Mouse (Mus musculus): ENCODE results near the gene Adam22.
"Not testable (repeated sequence)": the region's sequence is repeated elsewhere in the genome, so short reads cannot be mapped to it uniquely, and the experiment has no call there.

The Adam22 gene

DNA sequence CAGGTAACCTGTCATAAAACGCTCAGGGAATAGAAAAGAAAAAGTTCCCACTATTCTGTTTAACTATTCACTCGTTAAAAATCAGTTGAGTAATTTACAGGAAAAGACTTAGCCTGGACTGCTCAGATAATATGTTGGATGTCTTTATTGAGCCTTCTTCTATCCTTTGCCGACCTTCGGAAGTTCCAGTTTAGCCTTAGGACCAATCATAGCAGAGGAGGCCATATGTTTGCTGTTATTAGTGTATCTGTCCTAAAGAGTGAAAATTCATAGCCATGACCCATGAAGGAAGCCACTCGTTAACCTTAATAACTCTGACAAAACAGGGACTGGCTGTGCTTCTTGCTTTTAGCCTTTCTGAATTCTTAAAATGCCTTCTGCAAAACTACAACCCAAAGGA lies 41.3 kb downstream of the Adam22 start:
- DNase-seq (ENCODE audit: low spot score) = no peak

DNA sequence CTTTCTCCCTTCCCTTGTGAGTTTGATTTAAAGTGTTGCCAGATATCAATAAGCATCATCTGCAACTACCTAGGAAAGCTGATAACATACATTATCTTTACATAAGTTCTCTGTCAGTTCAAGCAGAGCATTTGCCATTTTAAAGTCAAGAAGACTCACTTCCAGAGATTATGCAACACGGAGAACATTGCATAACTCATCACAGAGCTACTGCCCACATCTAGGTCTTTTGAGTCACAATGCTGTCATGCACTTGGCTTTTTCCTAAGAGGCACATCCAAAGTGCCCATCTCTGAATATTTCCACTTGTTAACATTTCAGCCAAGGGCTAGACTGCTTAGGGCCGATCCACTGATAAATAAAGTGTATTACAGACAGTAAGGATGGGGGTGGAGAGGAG lies 55.6 kb downstream of the Adam22 start:
- no peak for DNase-seq (ENCODE audit: low spot score)

DNA sequence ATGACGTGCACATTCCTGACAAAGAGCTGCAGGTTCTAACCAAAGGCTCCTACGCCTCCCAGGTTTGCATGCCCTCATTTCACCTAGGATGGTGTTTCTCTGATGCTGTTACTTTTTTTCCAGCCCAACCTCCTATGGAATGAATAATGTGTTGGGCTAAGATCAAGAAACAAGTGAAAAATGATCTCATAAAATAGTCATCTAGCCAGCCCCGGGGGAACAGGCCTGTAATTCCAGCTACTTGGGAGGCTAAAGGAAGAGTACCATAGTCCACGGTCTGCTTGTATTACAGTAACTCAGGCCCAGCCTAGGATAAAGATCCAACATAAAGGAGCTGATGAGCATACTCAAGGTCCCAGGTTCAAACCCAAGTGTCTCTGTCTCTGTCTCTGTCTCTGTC lies 57.1 kb downstream of the Adam22 start:
- no peak for DNase-seq (ENCODE audit: low spot score)

DNA sequence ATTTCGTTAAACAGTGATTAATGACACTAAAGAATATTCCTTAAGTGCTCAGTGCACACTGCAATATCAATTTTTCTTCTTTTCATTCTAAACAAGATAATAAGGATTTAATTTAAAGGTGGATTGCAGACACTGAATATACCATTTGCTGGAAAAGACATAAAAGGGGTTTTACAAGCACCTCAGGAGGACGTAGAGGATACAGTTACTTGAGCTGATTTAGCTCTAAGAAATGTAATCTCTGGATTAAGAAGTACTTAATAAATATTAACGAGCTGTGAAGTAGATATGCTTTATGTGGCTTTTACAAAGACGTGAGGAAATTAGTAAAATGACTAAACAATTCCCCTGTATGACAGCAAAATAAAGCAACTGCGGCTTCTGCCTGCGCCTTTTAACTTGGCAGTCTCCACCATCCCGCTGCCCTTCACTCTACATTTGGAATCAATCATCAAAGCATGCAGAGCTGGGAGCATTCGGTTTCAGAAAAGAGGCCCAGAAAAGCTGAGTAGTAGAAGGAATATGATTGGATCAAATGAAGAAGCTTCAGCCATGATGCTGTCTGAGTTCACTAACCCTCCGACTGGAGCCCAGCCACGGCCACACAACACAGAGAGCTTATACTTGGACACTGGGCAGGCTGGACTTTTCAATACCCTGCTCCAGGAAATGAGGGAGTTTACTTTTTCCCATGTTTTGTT lies 70.1 kb downstream of the Adam22 start:
- no peak for DNase-seq (ENCODE audit: low spot score)

DNA sequence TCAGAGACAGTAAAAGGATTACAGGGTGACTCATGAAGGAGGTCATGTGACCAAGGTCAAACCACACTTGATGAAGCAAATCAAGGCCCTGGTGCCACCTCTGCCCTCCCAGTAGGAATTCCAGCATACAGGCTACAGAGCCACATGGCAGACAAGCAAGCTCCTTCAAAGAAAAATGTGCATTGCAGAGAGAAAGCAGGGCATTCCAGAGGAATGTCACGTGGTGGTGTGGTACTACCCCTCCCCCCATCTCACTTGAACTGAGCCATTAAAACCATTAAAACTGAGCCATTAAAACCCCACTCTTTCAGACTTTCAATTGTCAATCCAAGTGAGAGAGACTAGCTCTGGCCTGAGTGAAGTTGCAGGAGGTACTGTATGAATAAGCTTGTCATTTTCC lies 74.7 kb downstream of the Adam22 start:
- DNase-seq (ENCODE audit: low spot score) = no peak

DNA sequence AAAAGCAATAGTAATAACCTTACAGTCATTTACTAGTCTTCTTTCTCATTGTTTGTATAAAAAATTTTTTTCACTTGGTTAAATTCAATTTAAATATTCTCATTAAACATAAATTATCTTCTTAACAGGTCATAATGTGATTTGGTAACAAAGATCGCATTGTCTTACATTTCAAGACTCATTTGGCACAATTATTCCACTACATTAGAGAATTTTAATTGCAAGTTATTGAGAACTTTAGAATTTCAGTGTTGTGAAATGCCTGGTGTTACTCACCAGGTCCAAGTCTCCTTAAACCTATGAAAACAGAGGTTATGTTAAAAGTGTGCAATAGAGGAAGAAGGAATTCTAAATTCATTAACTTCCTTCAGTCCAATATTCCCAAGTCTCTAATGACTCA lies 76.5 kb downstream of the Adam22 start:
- DNase-seq (ENCODE audit: low spot score) = no peak

DNA sequence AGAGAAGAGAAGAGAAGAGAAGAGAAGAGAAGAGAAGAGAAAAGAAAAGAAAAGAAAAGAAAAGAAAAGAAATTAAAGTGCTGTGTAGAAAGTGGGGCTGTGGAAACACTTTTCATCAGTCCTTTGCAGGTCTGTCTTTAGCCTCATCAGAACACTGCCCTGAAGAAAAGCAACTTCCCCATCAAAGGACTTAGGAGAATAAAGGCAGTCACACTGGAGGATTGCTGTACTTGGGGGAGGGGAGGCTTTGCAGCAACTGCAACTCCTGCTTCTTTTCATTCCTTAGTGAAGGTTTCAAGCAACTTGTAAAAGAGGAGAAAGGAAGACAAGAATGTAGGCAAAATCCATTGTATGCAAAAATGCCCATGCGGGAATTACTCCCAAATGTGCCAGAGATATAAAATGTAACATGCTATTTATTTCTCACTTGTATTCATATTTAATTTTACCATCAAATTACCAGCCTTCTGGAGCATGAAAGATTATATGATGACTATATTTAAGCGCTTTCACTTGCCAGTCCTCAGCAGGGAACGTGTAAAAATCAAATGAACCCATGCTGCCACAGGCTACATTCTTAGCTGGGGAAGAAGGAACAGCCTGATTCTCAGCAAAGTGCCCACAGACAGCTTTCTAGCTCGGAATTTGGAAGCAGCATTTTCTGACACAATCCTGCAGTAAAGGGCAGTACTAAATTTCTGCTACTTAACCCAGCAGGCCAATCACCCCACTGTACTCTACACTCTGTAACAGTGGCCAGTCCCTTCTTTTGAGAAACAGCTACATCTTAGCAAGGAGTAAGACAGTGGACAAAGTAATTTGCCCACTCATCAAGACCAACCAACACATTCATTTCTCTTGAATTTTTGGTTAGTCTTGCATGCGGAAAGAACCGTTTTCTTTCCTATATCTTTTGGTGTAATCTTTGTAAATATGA lies 78.0 kb downstream of the Adam22 start:
- DNase-seq (ENCODE audit: low spot score) = no peak

DNA sequence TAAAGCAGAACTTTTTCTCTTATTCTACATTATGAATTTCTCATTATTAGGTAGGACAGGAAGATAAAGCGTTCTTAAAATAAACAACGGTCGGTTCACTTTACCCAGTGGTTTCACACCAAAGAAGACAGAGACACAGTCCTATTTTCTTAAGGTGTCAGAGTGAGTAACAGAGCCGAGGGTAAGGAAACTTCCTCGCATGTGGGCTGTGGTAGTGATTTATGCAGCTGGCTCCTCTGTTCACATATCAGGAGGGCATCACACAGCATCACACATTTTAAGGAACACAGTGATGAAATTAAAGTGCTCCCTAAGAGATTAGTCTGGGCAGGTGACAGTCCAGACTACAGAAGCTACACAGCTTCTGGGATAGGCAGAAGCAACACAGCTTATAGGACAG lies 83.8 kb downstream of the Adam22 start:
- no peak for DNase-seq (ENCODE audit: low spot score)

DNA sequence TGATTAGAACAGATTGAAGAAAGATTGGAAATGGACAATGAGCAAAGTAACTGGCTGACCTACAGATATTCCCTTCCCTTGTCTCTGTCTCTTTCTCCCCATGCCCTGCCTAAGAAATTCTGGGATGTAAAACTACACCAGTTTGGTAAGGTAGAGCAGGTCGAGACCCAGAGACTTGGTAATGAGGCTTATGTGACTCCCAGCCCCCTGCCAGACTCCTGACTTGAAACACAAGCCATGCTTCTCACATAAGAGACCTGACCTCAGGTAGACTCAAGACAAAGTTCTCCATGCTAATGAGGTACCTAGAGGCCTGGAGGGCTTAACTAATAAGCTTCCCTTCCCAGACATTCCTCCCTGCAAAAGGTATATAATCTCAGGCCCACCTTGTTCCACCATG lies 91.8 kb downstream of the Adam22 start:
- no peak for DNase-seq (ENCODE audit: low spot score)

DNA sequence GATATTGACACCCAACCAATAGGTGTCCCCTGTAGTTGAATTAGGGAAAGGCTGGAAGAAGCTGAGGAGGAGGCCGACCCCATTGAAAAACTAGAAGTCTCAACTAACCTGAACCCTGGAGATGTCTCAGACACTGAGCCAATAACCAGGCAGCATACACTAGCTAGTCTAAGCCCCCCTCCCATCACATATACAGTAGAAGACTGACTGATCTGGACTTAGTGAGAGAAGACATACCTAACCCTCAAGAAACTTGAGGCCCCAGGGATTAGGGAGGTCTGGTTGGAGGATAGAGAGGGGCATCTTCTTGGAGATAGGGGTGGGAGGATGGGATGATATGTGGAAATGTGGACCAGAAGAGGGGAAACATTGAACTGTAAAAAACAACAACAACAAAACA lies 110.6 kb downstream of the Adam22 start:
- DNase-seq (ENCODE audit: low spot score) = no peak

DNA sequence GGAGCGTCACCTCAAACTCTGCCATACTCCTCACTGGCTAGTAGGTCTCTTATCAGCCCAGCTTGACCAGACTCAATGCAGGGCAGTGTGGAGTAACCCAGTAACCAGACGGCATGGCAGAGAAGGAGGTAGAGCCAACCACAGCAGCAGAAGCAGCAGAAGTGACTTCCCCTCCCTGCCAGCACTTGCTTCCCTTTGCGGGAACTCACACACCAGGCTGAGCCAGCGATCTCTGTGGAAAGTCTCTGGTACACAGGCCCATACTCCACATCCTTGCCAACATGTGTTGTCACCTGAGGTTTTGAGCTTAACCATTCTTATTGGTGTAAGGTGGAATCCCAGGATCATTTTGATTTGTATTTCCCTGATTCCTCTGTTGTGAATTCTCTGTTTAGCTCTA lies 111.5 kb downstream of the Adam22 start:
- DNase-seq (ENCODE audit: low spot score) = no peak

DNA sequence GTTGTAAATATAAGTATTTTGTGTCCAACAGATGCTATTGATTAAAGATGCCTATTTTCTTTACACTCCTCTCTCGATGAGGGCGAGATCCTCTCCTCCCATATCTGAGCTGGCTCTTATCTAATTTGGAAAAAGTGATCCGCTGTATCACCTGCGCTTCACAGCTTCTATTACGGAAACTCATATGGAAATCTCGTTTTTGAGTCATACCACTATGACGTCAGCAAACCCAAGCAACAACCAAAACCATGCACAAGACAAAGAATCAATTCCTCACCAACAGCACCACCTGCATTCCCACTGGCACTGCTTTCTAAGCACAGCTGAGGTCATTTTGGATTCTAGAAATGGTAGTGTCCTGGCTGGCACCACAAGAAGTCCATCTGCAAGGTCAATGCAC lies 123.3 kb downstream of the Adam22 start:
- no peak for DNase-seq (ENCODE audit: low spot score)

DNA sequence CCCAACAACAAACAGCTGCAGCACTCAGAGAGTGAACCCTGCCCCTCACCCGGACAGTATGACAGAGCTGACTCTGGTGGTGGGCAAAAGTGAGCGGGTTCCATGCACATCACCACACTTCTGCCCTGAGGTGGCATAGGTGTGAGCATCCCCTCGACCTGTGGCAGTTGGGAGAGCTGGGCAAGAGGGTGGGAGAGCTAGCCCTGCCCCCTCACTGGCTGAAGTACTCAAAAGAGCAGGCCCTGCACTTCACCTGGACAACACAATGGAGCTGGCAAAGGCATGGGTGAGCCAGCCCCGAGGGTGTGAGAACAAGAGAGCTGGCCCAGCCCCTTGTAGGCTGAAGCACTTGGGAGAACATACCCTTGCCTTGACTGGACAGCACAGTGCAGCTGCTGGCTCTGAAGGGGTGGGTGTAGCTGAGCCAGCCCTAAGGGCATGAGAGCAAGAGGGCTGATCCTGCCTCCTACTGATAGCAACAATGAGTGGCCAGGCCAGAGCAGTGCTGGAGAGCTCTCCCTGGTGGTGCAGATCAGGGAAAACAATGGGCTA lies 124.8 kb downstream of the Adam22 start:
- DNase-seq (ENCODE audit: low spot score) = no peak

DNA sequence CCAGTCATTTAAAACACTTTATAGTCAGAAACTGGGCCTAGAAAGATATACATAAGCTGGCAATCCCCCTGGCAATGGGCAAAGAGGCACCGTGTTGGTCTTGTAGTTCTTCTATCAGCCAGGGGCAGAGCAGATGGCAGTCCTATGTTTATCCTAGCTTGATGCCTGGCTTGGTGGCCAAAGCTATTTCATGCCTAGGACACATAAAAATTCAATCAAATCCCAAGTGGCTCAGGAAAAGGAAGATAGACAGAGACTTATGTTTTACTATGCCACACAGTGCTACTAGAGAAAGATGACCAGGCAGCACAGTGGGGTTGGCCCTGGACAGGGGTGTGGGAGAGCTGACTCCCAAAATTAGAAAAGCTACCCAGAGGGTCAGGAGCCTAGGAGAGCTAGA lies 125.3 kb downstream of the Adam22 start:
- DNase-seq (ENCODE audit: low spot score) = no peak

DNA sequence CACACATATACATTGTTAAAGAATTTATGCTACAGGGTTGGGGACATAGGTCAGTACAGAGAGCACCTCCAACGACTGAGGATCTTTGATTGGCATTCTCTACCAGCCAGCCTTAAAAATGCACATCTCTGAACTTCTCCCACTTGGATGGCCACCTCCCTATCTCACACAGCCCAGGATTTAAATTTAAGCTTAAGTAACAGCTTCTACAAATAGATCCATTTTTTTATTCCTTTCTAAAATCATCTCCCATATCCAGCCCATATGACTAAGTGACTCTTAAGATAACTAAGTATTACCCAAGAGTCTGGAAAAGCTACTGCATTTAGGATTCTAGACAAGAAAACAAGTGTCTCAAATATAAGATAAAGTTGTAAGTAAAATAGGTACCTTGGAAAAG lies 140.9 kb downstream of the Adam22 start:
- no peak for DNase-seq (ENCODE audit: low spot score)

DNA sequence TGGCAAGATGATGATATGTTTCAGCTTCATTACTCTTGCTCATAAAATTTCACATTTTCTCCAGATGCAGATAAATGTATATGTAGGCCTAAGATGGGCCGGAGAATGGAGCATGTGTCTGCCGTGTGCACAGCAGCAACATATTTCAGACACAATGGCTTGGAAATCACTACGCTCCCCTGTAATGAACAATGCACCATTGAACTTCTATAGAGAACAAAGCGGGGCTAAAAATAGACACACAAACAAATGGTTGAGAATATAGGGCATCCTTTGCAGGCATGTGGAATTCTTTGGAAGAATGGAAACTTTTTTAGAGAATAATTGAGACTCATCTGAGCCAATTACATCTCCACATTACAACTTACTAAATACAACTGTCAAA lies 143.6 kb downstream of the Adam22 start:
- DNase-seq (ENCODE audit: low spot score) = no peak

DNA sequence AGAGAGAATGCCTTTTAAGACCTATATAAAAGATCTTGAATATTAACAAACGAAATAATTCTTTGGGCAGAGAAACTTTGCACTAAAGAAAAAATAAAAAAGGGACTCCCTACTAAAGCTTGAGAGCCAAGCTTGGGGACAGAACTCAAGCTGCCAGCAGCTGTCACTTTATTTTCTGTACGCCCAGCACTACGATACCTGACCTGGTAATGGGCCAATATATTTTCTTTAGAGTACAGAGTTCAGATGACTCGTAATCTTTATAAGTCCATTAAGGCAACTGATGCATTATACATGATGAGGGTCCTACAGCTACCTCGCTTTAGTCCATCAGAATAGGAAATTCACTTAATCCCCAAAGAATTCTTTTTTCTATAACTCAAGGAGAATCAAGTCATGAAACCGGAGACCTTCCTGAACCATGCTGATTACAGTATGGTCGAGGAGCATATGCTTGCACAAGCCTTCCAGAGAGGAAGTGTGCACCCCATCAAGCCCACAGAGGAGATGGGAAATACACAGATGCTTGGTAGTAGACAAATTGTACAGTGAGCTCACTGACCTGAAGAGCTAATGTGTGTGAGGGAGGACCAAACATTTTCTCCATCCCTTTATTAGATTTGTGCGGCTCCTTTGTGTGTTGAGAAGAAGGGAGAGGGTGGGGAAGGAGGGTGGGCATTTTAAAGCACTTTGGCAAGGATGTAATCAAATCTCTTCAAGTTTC lies 144.2 kb downstream of the Adam22 start:
- DNase-seq (ENCODE audit: low spot score) = no peak

DNA sequence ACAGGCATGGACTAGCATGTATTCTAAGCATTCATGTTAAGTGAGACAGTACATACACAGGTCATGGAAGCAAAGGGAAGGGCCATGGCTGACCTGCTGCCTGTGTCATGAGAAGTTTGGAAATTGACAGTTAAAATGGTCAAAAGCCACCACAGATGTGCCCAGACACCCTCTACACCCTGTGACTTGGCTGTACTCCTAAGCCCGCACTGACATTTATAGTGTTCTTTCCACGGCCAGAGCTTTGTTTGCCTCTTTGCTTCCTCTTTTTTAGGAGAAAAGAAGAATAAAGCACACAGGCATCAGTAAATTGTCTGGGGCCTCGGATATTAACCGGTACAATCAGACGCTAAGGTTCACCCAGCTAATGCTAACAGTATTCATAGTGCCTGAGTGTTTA lies 146.3 kb downstream of the Adam22 start:
- DNase-seq (ENCODE audit: low spot score) = no peak

DNA sequence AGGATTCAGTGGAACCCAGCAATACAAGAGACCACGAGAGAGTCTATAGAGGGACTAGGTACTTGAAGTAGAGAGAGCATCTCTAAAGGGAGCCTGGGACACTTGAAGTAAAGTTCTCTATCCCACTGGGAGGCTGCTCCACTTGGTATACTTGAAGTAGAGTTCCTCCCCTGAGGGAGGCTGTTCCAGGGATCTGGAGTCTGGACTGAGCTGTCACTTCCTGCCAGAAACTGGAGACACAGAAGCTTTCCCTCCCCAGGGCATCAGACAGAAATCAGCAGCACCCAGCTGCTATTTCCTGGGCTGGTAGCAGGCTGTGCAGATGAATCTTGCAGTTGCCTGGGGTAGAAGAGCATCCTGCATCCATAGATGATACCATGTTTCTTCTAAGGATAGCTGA lies 152.1 kb downstream of the Adam22 start:
- DNase-seq (ENCODE audit: low spot score) = no peak

DNA sequence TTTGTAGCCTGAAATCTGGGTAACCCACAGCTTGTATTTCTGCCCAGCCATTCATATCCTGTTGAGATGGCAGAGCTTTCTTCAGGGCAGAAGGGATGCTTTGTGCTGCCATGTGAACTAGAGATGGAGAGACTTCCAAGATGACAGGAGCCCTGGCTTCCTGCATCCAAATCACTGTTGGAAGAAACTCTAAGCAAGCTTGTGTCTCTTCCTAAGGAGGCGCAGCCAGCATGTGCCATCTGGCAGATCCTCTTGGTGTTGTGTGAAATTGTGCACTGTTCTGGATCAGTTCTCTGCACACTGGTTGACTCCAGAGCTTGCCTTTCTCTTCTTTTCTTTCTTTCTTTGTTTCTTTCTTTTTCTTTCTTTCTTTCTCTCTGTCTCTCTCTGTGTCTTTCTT lies 183.0 kb downstream of the Adam22 start:
- not testable (repeated sequence) for DNase-seq (ENCODE audit: low spot score)

DNA sequence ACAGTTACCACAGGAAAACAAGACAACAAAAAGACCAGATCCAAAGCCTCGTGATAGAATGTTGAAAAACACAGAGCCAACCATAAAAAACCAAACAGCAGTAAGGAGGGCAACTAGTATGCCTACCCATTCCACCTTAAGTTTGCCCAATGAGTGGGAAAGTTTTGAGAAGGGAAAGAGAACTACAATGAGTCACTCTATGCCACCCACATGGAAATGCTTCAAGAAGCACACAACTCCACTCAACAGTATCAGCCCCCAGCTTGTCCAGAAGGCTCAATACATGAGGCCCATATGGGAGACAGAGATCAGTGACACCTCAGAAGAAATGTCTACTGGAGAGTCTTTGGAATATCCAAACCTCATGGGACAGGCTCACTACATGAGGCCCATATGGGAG lies 187.3 kb downstream of the Adam22 start:
- DNase-seq (ENCODE audit: low spot score) = no peak

DNA sequence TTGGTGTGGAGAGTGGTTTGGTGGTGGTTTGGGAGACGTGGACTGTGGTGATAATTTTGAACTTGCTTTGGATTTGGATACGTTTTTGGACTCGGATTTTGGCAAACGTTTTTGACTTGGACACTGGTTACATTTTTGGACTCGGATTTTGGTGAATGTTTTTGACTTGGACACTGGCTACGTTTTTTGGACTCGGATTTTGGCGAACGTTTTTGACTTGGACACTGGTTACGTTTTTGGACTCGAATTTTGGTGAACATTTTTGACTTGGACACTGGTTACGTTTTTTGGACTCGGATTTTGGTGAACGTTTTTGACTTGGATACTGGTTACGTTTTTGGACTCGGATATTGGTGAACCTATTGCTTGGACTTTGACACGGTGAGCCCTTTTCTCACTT lies 189.8 kb downstream of the Adam22 start:
- DNase-seq (ENCODE audit: low spot score) = no peak

DNA sequence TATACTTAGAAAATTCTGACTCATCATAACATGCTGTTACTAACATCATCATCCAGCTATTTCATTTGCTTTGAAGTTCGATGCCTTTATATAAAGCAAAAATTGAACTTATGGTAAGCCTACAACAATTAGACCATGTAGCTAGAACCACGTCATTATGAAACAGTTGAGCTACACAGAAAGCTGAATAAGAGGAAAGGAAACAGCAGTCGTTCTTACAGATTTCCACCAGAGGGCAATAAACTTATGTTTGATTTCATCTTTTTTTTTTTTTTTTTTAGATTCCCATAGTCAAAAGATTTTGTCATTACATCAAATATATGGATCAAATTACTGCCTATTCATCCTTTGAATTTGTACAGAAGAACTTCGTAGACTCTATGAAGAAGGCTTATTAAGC lies 203.2 kb downstream of the Adam22 start:
- no peak for DNase-seq (ENCODE audit: low spot score)

Measured in spleen, adult 12 weeks (tissue).